In genomic region chr9:100582883-100583575, GRCm38 (mm10) we compare ENCODE assay signal across 8 mouse cellular contexts. TPM values are rescaled to one million over a fixed set of nuclear protein-coding genes. Genes with fewer than 3 reads are reported as not detected.
A peak's percentile ranks its signal among the peaks of the same experiment; 100 is the strongest.
DNase-seq lines count a peak whose midpoint lies in the region; ATAC-seq and TF ChIP-seq lines count a peak whose summit lies in the region.

No protein-coding gene starts in this region.

- intact Hi-C loops in heart, adult 2 months (cut with DNase I): no loop called here

- WGBS in heart, adult 2 months: 45% methylated on average over 13 of the region's 13 CpGs
- 54% methylated on average over 13 of the region's 13 CpGs for WGBS in embryonic facial prominence, embryonic 14.5 days
- WGBS in lung, adult 2 months: 48% methylated on average over 13 of the region's 13 CpGs
- WGBS in neural tube, embryonic 15.5 days: 71% methylated on average over 13 of the region's 13 CpGs

- H3K4me3 ChIP-seq in heart, adult 2 months: no peak overlapping the region
- peak overlapping the region; percentile 26; the same call in 1 of the 2 replicates for H3K4me3 ChIP-seq in G1E (ENCODE audit: low read depth, low read length)
- no peak overlapping the region for H3K4me3 ChIP-seq in embryonic facial prominence, embryonic 14.5 days (ENCODE audit: low read depth, low read length)
- peak overlapping the region; percentile 43 for H3K4me3 ChIP-seq in lung, adult 2 months (replicated peaks; ENCODE audit: extremely low read depth, low read depth, low read length)
- no peak overlapping the region for H3K4me3 ChIP-seq in neural tube, embryonic 15.5 days (replicated peaks)

- H3K9ac ChIP-seq in heart, adult 2 months (ENCODE audit: low read depth, low read length): no peak overlapping the region
- H3K9ac ChIP-seq in embryonic facial prominence, embryonic 14.5 days (ENCODE audit: low read depth, low read length): no peak overlapping the region
- H3K9ac ChIP-seq in neural tube, embryonic 15.5 days (replicated peaks): no peak overlapping the region

- H3K27ac ChIP-seq in heart, adult 2 months: no peak overlapping the region
- H3K27ac ChIP-seq in embryonic facial prominence, embryonic 14.5 days (replicated peaks; ENCODE audit: low read depth, low read length): peak overlapping the region; percentile 55
- H3K27ac ChIP-seq in neural tube, embryonic 15.5 days (replicated peaks): no peak overlapping the region

- TF ChIP-seq CTCF in heart, adult 2 months (IDR thresholded peaks at IDR 0.05): no peak
- TF ChIP-seq CTCF in G1E (IDR thresholded peaks at IDR 0.05; ENCODE audit: low read depth, low read length): no peak
- no peak for TF ChIP-seq CTCF in lung, adult 2 months (IDR thresholded peaks at IDR 0.05; ENCODE audit: insufficient read depth, low read length)

- TF ChIP-seq POLR2A in heart, adult 2 months (IDR thresholded peaks at IDR 0.05; ENCODE audit: insufficient read depth, low read depth, low read length): no peak
- no peak for TF ChIP-seq POLR2A in lung, adult 2 months (IDR thresholded peaks at IDR 0.05; ENCODE audit: borderline replicate concordance, extremely low read depth, low read depth, low read length)

- ATAC-seq in G1E (ENCODE audit: extremely low read depth, insufficient number of reproducible peaks, low FRiP score, poor library complexity, severe bottlenecking): peak; percentile 93
- peak; percentile 75; the same call in 1 of the 2 replicates for ATAC-seq in embryonic facial prominence, embryonic 14.5 days (ENCODE audit: low read depth)
- no peak for ATAC-seq in neural tube, embryonic 15.5 days (ENCODE audit: low FRiP score)
- no peak for ATAC-seq in CD4-positive, CD25-positive, alpha-beta regulatory T cell, adult 4 months

- H3K4me1 ChIP-seq in heart, adult 2 months (ENCODE audit: control insufficient read depth, insufficient read depth, low read length): peaks cover 4% of the 10 kb centered on the region
- H3K4me1 ChIP-seq in G1E (ENCODE audit: insufficient read depth, low read depth, low read length): peaks cover 30% of the 10 kb centered on the region
- peaks cover 7% of the 10 kb centered on the region; the same call in 1 of the 2 replicates for H3K4me1 ChIP-seq in embryonic facial prominence, embryonic 14.5 days (ENCODE audit: control insufficient read depth, insufficient read depth, low read length)
- peaks cover 6% of the 10 kb centered on the region for H3K4me1 ChIP-seq in lung, adult 2 months (ENCODE audit: control insufficient read depth, insufficient read depth, low read length)
- H3K4me1 ChIP-seq in neural tube, embryonic 15.5 days: peaks cover 14% of the 10 kb centered on the region

- H3K27me3 ChIP-seq in heart, adult 2 months (ENCODE audit: control insufficient read depth, insufficient read depth, low read length): no peaks in the 10 kb centered on the region
- H3K27me3 ChIP-seq in G1E (ENCODE audit: insufficient read depth, low read length): 0 out of 2 replicates have a peak, but pooled peaks cover 5% of the 10 kb centered on the region
- H3K27me3 ChIP-seq in embryonic facial prominence, embryonic 14.5 days (replicated peaks; ENCODE audit: control insufficient read depth, insufficient read depth, low read length): no peaks in the 10 kb centered on the region
- no peaks in the 10 kb centered on the region for H3K27me3 ChIP-seq in neural tube, embryonic 15.5 days (replicated peaks)

- no peaks in the 10 kb centered on the region for H3K9me3 ChIP-seq in G1E (replicated peaks)
- no peaks in the 10 kb centered on the region for H3K9me3 ChIP-seq in embryonic facial prominence, embryonic 14.5 days (ENCODE audit: control insufficient read depth, low read length)
- H3K9me3 ChIP-seq in neural tube, embryonic 15.5 days (replicated peaks): no peaks in the 10 kb centered on the region

- no peaks in the 10 kb centered on the region for H3K79me2 ChIP-seq in heart, adult 2 months (replicated peaks; ENCODE audit: control insufficient read depth, insufficient read depth, low read length)

- peak; percentile 70 for DNase-seq in heart, adult 11 months
- DNase-seq in heart, adult 2 months: no peak
- DNase-seq in G1E (ENCODE audit: low spot score): peak; percentile 10
- peak; percentile 70 for DNase-seq in embryonic facial prominence, embryonic 14.5 days (ENCODE audit: low spot score)
- peak; percentile 26 for DNase-seq in lung, adult 2 months
- DNase-seq in ovary, postnatal 10 days (ENCODE audit: low spot score): no peak

- H3K36me3 ChIP-seq in heart, adult 2 months (ENCODE audit: control insufficient read depth, insufficient read depth, low read length): no peaks in the 10 kb centered on the region
- no peaks in the 10 kb centered on the region for H3K36me3 ChIP-seq in G1E (replicated peaks)
- H3K36me3 ChIP-seq in embryonic facial prominence, embryonic 14.5 days (ENCODE audit: control insufficient read depth, insufficient read depth, low read length): no peaks in the 10 kb centered on the region
- H3K36me3 ChIP-seq in neural tube, embryonic 15.5 days: no peaks in the 10 kb centered on the region

- no peak overlapping the region; the same call in 1 of the 2 replicates for H3K4me2 ChIP-seq in embryonic facial prominence, embryonic 14.5 days (ENCODE audit: low read depth, low read length)
- no peak overlapping the region for H3K4me2 ChIP-seq in neural tube, embryonic 15.5 days

- TF ChIP-seq EP300 in heart, adult 2 months (IDR thresholded peaks at IDR 0.05; ENCODE audit: insufficient read depth, low read depth, low read length): no peak

RNA-seq across cellular contexts. Expression of gene Slc35g2, which starts 12.1 kb away (rescaled TPM):
- 1 to 10 TPM; 3.9 to 5.0 TPM for total RNA-seq in heart, adult 2 months (2021)
- 3.0 and 6.4 TPM in 2 replicates for polyA plus RNA-seq in heart, adult 2 months (2012; rRNA removed)
- not detected in 2 replicates for total RNA-seq in G1E (2014; fragmentation: Nextera tagmentation)
- 0.05 and 0.12 TPM in 2 replicates for total RNA-seq in G1E (2017)
- polyA plus RNA-seq in G1E (2012): not detected in 2 replicates
- 6.2 and 6.3 TPM in 2 replicates for polyA plus RNA-seq in embryonic facial prominence, embryonic 14.5 days (2014; fragmentation: Nextera tagmentation; extraction: Ambion mirVana)
- polyA plus RNA-seq in lung, adult 2 months (2012; rRNA removed): 5.4 and 9.0 TPM in 2 replicates
- 23.8 and 27.3 TPM in 2 replicates for polyA plus RNA-seq in neural tube, embryonic 15.5 days (2015; fragmentation: Nextera tagmentation; extraction: Ambion mirVana)
- 1 to 10 TPM; 1.0 to 1.1 TPM for polyA plus RNA-seq in CD4-positive, CD25-positive, alpha-beta regulatory T cell, adult 4 months (2017; shearing (Covaris generic))

RNA-seq across cellular contexts. Expression of gene Stag1, which starts 14.6 kb away (rescaled TPM):
- total RNA-seq in heart, adult 2 months (2021): 10 to 100 TPM; 27.8 TPM
- polyA plus RNA-seq in heart, adult 2 months (2012; rRNA removed): 4.1 and 8.1 TPM in 2 replicates
- total RNA-seq in G1E (2014; fragmentation: Nextera tagmentation) (75.4 and 111 TPM in 2 replicates), G1E (2017) (59.5 and 71.5 TPM in 2 replicates)
- polyA plus RNA-seq in G1E (2012): 2.8 and 2.9 TPM in 2 replicates
- polyA plus RNA-seq in embryonic facial prominence, embryonic 14.5 days (2014; fragmentation: Nextera tagmentation; extraction: Ambion mirVana): 40.9 and 41.9 TPM in 2 replicates
- polyA plus RNA-seq in lung, adult 2 months (2012; rRNA removed): 3.0 and 4.2 TPM in 2 replicates
- polyA plus RNA-seq in neural tube, embryonic 15.5 days (2015; fragmentation: Nextera tagmentation; extraction: Ambion mirVana): 26.4 and 28.1 TPM in 2 replicates
- 100 to 1,000 TPM in 1 of 2 experiments, 10 to 100 TPM in 1; 79.9 to 126 TPM for polyA plus RNA-seq in CD4-positive, CD25-positive, alpha-beta regulatory T cell, adult 4 months (2017; shearing (Covaris generic))

RNA-seq across cellular contexts. Expression of gene Nck1, which starts 37.1 kb away (rescaled TPM):
- 10 to 100 TPM; 41.7 to 47.5 TPM for total RNA-seq in heart, adult 2 months (2021)
- polyA plus RNA-seq in heart, adult 2 months (2012; rRNA removed): 7.0 and 19.6 TPM in 2 replicates
- total RNA-seq in G1E (2014; fragmentation: Nextera tagmentation) (40.0 and 41.2 TPM in 2 replicates), G1E (2017) (44.0 and 64.9 TPM in 2 replicates)
- polyA plus RNA-seq in G1E (2012): 2.9 and 3.4 TPM in 2 replicates
- polyA plus RNA-seq in embryonic facial prominence, embryonic 14.5 days (2014; fragmentation: Nextera tagmentation; extraction: Ambion mirVana): 70.1 and 78.7 TPM in 2 replicates
- polyA plus RNA-seq in lung, adult 2 months (2012; rRNA removed): 4.3 and 8.7 TPM in 2 replicates
- polyA plus RNA-seq in neural tube, embryonic 15.5 days (2015; fragmentation: Nextera tagmentation; extraction: Ambion mirVana): 61.9 and 66.2 TPM in 2 replicates
- 10 to 100 TPM; 67.2 to 87.4 TPM for polyA plus RNA-seq in CD4-positive, CD25-positive, alpha-beta regulatory T cell, adult 4 months (2017; shearing (Covaris generic))

Comparison
In these comparisons a context has a peak if more than half of its experiments do, and no peak if none do; other contexts are left out.
1. DNase-seq: peak in heart, adult 11 months (single experiment), G1E (single experiment), embryonic facial prominence, embryonic 14.5 days (single experiment) and lung, adult 2 months (single experiment); none in heart, adult 2 months (0 of 2) and ovary, postnatal 10 days (single experiment).
2. H3K4me3 ChIP-seq: peak in G1E (single experiment) and lung, adult 2 months (single experiment); none in heart, adult 2 months (single experiment), embryonic facial prominence, embryonic 14.5 days (single experiment) and neural tube, embryonic 15.5 days (single experiment).
3. ATAC-seq: peak in G1E (single experiment) and embryonic facial prominence, embryonic 14.5 days (single experiment); none in neural tube, embryonic 15.5 days (single experiment) and CD4-positive, CD25-positive, alpha-beta regulatory T cell, adult 4 months (single experiment).